Mouse (Mus musculus) spleen, adult 2 months (tissue): ENCODE results near the gene Lce1a2.

Experiments used
- CTCF ChIP-seq: fragments of 200-500 bp; IDR thresholded peaks from 2 replicates; pipeline ENCODE4 v1.5.1; 2011; ENCODE audit warnings: mild to moderate bottlenecking, inconsistent platforms; ENCODE audit not compliant: insufficient read depth, insufficient read length, insufficient replicate concordance; ENCODE audit errors: extremely low read depth
- POLR2A ChIP-seq: fragments of 200-500 bp; IDR thresholded peaks from 2 replicates; pipeline ENCODE4 v1.6.1; 2011; ENCODE audit warnings: low read depth, low read length, inconsistent platforms

- TF ChIP-seq POLR2A = no peak
- TF ChIP-seq CTCF = no peak
Measured at GRCm38 (mm10) chr3:92687110-92687509, 17.0 kb upstream of the Lce1a2 start, which contains the start of gene Lce1d.
